8 mouse cellular contexts compared by ENCODE assay signal in genomic region chr2:125866058-125866740, GRCm38 (mm10). TPM values are rescaled to one million over a fixed set of nuclear protein-coding genes. Genes with fewer than 3 reads are reported as not detected.
A peak's percentile ranks its signal among the peaks of the same experiment; 100 is the strongest.
DNase-seq lines count a peak whose midpoint lies in the region; ATAC-seq and TF ChIP-seq lines count a peak whose summit lies in the region.

No protein-coding gene starts in this region.

- peak overlapping the region; percentile 73 to 74 for H3K4me3 ChIP-seq in ES-E14 (ENCODE audit: insufficient read depth in 1 of 2, low read depth in 1 of 2, low read length in 2 of 2, poor library complexity in 1 of 2, severe bottlenecking in 1 of 2)
- H3K4me3 ChIP-seq in lung, postnatal 0 days (ENCODE audit: low read depth, low read length), result peak overlapping the region; percentile 60

- H3K27me3 ChIP-seq in lung, postnatal 0 days (replicated peaks; ENCODE audit: insufficient read depth, low read length), result no peaks in the 10 kb centered on the region

- TF ChIP-seq CTCF in lung, postnatal 0 days (IDR thresholded peaks at IDR 0.05), result no peak

- TF ChIP-seq EP300 in lung, postnatal 0 days (IDR thresholded peaks at IDR 0.05), result no peak

- H3K4me1 ChIP-seq in ES-E14 (ENCODE audit: control insufficient read depth in 2 of 2, insufficient read depth in 2 of 2, low read length in 2 of 2, poor library complexity in 1 of 2), result peaks cover 2 to 4% of the 10 kb centered on the region in 2 experiments; a peak in 1 of 4 replicates
- peaks cover 2% of the 10 kb centered on the region; the same call in 1 of the 2 replicates for H3K4me1 ChIP-seq in lung, postnatal 0 days (ENCODE audit: insufficient read depth, low read depth, low read length)

- H3K36me3 ChIP-seq in ES-E14 (ENCODE audit: control insufficient read depth, insufficient read depth, low read length, poor library complexity, severe bottlenecking), result no peaks in the 10 kb centered on the region
- H3K36me3 ChIP-seq in lung, postnatal 0 days (ENCODE audit: insufficient read depth, low read length), result no peaks in the 10 kb centered on the region

- WGBS in lung, postnatal 0 days, result 4% methylated on average over 21 of the region's 23 CpGs

- peak overlapping the region; percentile 70 for H3K4me2 ChIP-seq in lung, postnatal 0 days (replicated peaks; ENCODE audit: low read depth, low read length)

- ATAC-seq in lung, postnatal 0 days, result peak; percentile 96

- no peaks in the 10 kb centered on the region for H3K9me3 ChIP-seq in ES-E14 (ENCODE audit: control insufficient read depth, insufficient read depth, low read depth, low read length)
- H3K9me3 ChIP-seq in lung, postnatal 0 days (ENCODE audit: low read length), result no peaks in the 10 kb centered on the region

- peak overlapping the region; percentile 79 for H3K9ac ChIP-seq in ES-E14 (ENCODE audit: insufficient read depth, low read depth, low read length, poor library complexity, severe bottlenecking)
- peak overlapping the region; percentile 54 for H3K9ac ChIP-seq in lung, postnatal 0 days (replicated peaks; ENCODE audit: low read depth)

- H3K27ac ChIP-seq in ES-E14 (ENCODE audit: insufficient read depth, low read depth, low read length, poor library complexity, severe bottlenecking), result no peak overlapping the region
- peak overlapping the region; percentile 43 for H3K27ac ChIP-seq in lung, postnatal 0 days (ENCODE audit: low read length)

- in situ Hi-C loops in ES-E14 (cut with MboI; ENCODE audit: low sequenced_read_pairs in 2 of 2, unreplicated experiment in 2 of 2), result no loop called here

- peak; percentile 54 for DNase-seq in ES-E14 (ENCODE audit: low read depth, low spot score)
- DNase-seq in cerebellum, adult 8-10 months, result peak; percentile 43
- peak; percentile 68 for DNase-seq in forelimb bud, embryonic 11.5 days (ENCODE audit: low read depth, low spot score)
- peak; percentile 65 for DNase-seq in heart, postnatal 4 days
- DNase-seq in layer of hippocampus, adult 9-11 months, result peak; percentile 39
- DNase-seq in lung, postnatal 0 days (ENCODE audit: low spot score), result peak; percentile 93
- peak; percentile 13 for DNase-seq in ovary, postnatal 10 days (ENCODE audit: low spot score)
- DNase-seq in thymus, postnatal 0 days (ENCODE audit: low spot score), result peak; percentile 77

TF ChIP-seq in ES-E14, 5 proteins besides CTCF, POLR2A, EP300 and RAD21:
- TF ChIP-seq CHD2 (IDR thresholded peaks at IDR 0.05; ENCODE audit: low read depth, low read length), result no peak
- no peak for TF ChIP-seq ZC3H11A (IDR thresholded peaks at IDR 0.05; ENCODE audit: borderline replicate concordance, low read depth, low read length)
- TF ChIP-seq HCFC1 (IDR thresholded peaks at IDR 0.05; ENCODE audit: borderline replicate concordance, insufficient read depth, low read length), result no peak
- TF ChIP-seq MAFK (IDR thresholded peaks at IDR 0.05; ENCODE audit: insufficient read depth, low read depth, low read length), result no peak
- no peak for TF ChIP-seq ZNF384 (IDR thresholded peaks at IDR 0.05; ENCODE audit: low read depth, low read length)

RNA-seq across cellular contexts. Expression of gene Cops2, which starts 7.3 kb away (rescaled TPM):
- 82.2 and 114 TPM in 2 replicates for total RNA-seq in ES-E14 (2012; rRNA removed)
- 10 to 100 TPM; 91.2 to 92.3 TPM for total RNA-seq in heart, postnatal 4 days (2021)
- 36.0 and 41.1 TPM in 2 replicates for polyA plus RNA-seq in lung, postnatal 0 days (2015; fragmentation: Nextera tagmentation; extraction: Ambion mirVana)
- polyA plus RNA-seq in thymus, postnatal 0 days (2015; fragmentation: Nextera tagmentation; extraction: Ambion mirVana), result 52.3 and 54.1 TPM in 2 replicates

RNA-seq across cellular contexts. Expression of gene Galk2, which starts 7.3 kb away (rescaled TPM):
- total RNA-seq in ES-E14 (2012; rRNA removed), result 16.3 and 20.1 TPM in 2 replicates
- 10 to 100 TPM; 21.4 to 21.7 TPM for total RNA-seq in heart, postnatal 4 days (2021)
- polyA plus RNA-seq in lung, postnatal 0 days (2015; fragmentation: Nextera tagmentation; extraction: Ambion mirVana), result 27.1 and 30.5 TPM in 2 replicates
- polyA plus RNA-seq in thymus, postnatal 0 days (2015; fragmentation: Nextera tagmentation; extraction: Ambion mirVana), result 41.4 and 45.5 TPM in 2 replicates

Comparison
In these comparisons a context has a peak if more than half of its experiments do, and no peak if none do; other contexts are left out.
1. DNase-seq: peak in every context shown above with its lines; median percentile 93 in lung, postnatal 0 days; 77 in thymus, postnatal 0 days; 68 in forelimb bud, embryonic 11.5 days; 65 in heart, postnatal 4 days; 54 in ES-E14; 43 in cerebellum, adult 8-10 months; 39 in layer of hippocampus, adult 9-11 months; 13 in ovary, postnatal 10 days.